Mouse (Mus musculus) T-helper 2 cell (primary cell): Measurements from ENCODE around the gene March1.
"Not testable (repeated sequence)": the region's sequence is repeated elsewhere in the genome, so short reads cannot be mapped to it uniquely, and the experiment has no call there.

Experiments used
- in situ Hi-C: fragments of 300-600 bp; cut with MboI, MseI; formaldehyde crosslinking; loops from one replicate; pipeline ENCODE4 v1.15.1; 2025; ENCODE audit warnings: high pct_unique_total_duplicates

The March1 gene

GRCm38 (mm10) chr8:66270116-66270515 lies 652.4 kb downstream of the March1 start:
- in situ Hi-C loops = no loop called here

GRCm38 (mm10) chr8:66317824-66318223 lies 700.1 kb downstream of the March1 start:
- in situ Hi-C loops = no loop called here

GRCm38 (mm10) chr8:66323045-66323807 lies 705.5 kb downstream of the March1 start:
- in situ Hi-C loops = no loop called here

- in situ Hi-C loops = no loop called here
These were observed 708.7 kb downstream of the March1 start for GRCm38 (mm10) chr8:66326396-66326795.

GRCm38 (mm10) chr8:66332206-66332605 lies 714.5 kb downstream of the March1 start:
- in situ Hi-C loops = no loop called here

- in situ Hi-C loops = no loop called here
These were observed 716.6 kb downstream of the March1 start for GRCm38 (mm10) chr8:66334265-66334664.

GRCm38 (mm10) chr8:66339551-66339950 lies 721.9 kb downstream of the March1 start:
- in situ Hi-C loops = no loop called here

GRCm38 (mm10) chr8:66342928-66343327 lies 725.2 kb downstream of the March1 start:
- in situ Hi-C loops = no loop called here

- in situ Hi-C loops = no loop called here
These were observed 745.4 kb downstream of the March1 start for GRCm38 (mm10) chr8:66362882-66363801.

GRCm38 (mm10) chr8:66383694-66384373 lies 766.1 kb downstream of the March1 start:
- in situ Hi-C loops = no loop called here

GRCm38 (mm10) chr8:66386008-66386407 lies 768.3 kb downstream of the March1 start:
- in situ Hi-C loops = no loop called here

- in situ Hi-C loops = no loop called here
These were observed 771.0 kb downstream of the March1 start for GRCm38 (mm10) chr8:66388693-66389092.

GRCm38 (mm10) chr8:66391554-66391953 lies 773.9 kb downstream of the March1 start:
- in situ Hi-C loops = no loop called here

GRCm38 (mm10) chr8:66392900-66393299 lies 775.2 kb downstream of the March1 start:
- in situ Hi-C loops = no loop called here

GRCm38 (mm10) chr8:66394148-66394547 lies 776.4 kb downstream of the March1 start:
- in situ Hi-C loops = no loop called here

GRCm38 (mm10) chr8:66397811-66398210 lies 780.1 kb downstream of the March1 start:
- in situ Hi-C loops = no loop called here

GRCm38 (mm10) chr8:66400050-66400449 lies 782.4 kb downstream of the March1 start:
- in situ Hi-C loops = no loop called here

- in situ Hi-C loops = no loop called here
These were observed 787.2 kb downstream of the March1 start for GRCm38 (mm10) chr8:66404711-66405414.

- in situ Hi-C loops = not testable (repeated sequence)
These were observed 788.1 kb downstream of the March1 start for GRCm38 (mm10) chr8:66405796-66406195.

- in situ Hi-C loops = no loop called here
These were observed 789.1 kb downstream of the March1 start for GRCm38 (mm10) chr8:66406596-66407361.
